Mouse (Mus musculus) adrenal gland (tissue): Measurements from ENCODE around the gene Tldc1.

Experiments
- intact Hi-C: fragments of 180-260 bp; cut with DNase I; formaldehyde crosslinking; loops from one replicate; pipeline ENCODE4 v1.15.1; 2025

Tldc1 gene

DNA sequence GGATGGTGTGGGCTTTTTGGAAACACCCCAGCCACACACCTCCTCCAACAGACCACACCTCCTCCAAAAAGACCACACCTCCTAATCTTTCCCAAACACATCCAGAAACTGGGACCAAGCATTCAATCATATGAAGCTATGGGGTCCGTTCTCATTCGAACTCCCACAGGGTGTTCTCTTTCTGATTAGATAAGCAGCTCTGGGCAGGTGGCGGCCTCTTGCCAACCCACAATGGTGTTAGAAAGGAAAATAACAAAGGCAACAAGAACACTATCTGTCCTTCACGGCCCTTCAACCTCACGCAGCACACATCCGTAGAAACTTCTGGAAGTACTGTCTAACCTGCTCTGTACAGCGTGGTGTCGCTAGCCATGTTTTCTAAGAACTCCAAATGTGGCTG lies 51.1 kb downstream of the Tldc1 start:
- intact Hi-C loops, result no loop called here

DNA sequence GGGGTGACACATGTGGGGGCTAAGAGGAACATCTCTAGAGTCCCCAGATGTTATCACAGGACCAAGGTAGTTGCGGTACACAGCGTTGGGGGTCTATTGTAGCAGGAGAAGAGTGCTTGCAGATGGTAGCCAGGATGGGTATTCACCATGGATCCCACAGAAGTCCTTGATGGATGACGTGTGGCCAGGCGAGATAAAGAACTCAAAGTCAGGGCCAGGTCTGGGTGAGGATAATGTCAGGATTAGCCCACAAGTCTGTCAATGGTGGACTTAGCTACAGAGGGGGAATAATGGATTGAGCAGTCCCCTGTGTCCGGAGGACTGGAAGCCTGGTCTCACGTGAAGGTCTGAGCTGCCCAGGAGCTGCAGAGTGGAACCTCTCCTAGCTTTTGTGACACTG lies 53.6 kb downstream of the Tldc1 start:
- intact Hi-C loops, result no loop called here

DNA sequence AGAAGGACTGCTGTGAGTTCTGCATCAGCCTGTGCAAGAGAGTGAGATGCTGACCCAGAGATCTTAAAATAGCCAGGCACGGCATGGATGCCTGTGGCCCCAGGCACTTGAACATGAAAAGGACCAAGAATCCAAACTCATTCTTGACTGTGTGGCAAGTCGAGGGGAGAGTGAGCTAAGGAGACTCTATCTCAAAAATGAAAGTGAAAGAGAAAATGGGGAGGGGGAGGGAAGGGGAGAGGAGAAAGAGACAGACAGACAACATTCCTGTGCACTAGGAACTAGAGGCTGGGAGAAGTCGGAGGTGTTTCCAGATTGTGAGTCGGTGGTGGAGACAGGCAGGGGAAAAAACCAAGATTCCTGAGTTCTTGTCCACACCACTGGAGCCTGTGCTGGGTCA lies 54.5 kb downstream of the Tldc1 start:
- intact Hi-C loops, result no loop called here

DNA sequence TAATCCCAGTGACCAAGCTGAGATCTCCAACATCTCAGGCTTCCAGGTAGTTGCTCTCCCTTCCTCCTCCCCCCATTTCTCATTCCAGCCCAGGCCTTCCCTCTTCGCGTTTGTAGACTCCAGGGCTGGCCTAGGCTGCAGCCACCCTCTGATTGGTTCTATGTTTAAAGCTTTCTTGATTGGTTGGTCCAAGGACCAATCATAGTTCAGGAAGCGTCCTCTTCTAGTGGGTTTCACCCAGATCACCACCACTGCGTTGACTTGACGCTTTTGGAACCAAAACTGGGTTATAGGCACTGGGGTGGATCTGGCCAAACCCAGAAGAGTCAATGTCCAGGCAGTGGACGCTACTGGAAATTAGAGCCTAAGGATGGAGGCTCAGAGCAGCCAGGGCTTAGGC lies 55.9 kb downstream of the Tldc1 start:
- intact Hi-C loops, result no loop called here

DNA sequence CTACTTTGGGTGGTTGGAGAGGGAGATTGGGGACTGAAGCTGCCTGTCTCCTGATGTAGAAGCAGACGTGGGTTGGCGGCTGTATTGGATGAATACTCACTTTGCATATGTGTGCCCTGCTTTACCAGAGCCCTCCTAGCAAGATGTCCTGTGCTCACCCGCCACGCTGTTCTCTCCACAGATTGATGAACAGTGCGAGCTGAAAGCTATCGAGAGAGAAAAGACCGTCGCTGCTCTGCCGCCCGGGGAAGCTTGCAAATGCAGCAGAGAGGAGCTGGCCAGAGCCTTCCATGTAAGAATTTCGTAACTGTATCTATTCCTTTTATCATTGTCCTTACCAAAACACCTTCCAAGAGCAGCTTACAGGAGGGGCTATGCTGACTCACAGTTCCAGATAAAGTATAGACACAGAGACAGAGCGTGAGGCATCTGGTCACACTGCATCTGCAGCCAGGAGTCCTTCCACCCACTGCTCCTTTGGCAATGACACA lies 59.2 kb downstream of the Tldc1 start:
- intact Hi-C loops, result no loop called here

DNA sequence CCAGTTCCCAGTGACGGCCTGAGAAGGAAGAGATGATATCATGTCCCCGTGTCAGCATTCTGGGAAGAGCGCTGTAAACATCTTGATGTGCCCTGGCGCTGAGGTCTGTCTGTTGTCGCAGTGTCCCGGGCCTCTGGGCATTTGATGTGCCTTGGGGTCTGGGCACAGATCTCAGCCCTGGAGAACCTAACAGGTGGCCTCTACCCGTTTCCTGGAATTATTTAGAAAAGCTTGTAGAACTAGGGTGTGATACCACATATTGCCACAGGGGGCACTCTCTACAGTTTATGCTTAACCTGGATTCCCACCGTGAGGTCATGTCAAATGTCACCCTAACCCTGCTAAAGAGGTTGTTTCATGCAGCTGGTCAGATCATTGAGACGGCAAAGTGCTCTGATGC lies 60.5 kb downstream of the Tldc1 start:
- intact Hi-C loops, result no loop called here

DNA sequence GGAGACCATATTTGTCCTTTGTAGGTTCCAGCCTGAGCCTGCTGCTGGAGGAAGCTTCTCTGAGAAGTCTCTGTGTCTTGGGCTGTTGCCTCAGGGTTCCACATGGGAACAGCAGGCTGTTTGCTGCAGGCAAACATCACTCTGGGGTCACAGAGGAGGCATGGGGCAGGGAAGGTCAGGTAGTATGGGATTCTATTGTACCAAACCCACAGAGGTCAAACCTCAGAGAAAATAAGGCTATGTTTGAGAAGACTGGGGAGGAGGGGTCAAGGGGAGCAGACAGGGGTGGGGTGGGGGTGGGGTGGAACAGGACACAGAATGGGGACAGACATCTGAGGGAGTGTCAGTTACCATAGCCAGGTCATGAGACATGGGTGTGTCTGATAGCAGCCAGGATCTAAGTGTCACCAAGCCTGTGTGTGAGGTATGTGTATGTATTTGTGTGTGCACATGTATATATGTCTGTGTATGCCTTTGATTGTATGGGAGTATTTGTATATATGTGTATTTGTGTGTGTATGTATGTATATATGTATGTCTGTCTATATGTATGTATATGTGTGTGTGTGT lies 61.4 kb downstream of the Tldc1 start:
- intact Hi-C loops, result no loop called here

DNA sequence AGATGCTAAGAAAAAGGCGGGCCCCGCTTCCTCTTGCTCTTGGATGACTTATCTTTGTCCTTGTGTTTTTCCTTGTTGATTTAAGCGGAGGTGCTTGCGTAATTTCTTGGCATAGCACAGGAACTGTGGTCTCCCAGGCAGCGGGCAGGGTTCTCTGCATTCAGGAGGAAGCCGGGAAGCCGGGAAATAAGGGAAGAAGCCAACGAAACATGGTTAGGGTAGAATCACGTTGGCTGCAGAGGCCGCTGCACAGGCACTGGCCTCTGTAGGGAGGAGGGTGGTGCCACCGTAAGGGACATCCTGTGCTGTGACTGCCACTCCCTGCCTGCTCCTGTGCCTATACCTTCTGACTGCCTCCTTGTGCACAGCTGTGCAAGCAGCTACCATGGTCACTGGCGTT lies 63.0 kb downstream of the Tldc1 start:
- intact Hi-C loops, result no loop called here

DNA sequence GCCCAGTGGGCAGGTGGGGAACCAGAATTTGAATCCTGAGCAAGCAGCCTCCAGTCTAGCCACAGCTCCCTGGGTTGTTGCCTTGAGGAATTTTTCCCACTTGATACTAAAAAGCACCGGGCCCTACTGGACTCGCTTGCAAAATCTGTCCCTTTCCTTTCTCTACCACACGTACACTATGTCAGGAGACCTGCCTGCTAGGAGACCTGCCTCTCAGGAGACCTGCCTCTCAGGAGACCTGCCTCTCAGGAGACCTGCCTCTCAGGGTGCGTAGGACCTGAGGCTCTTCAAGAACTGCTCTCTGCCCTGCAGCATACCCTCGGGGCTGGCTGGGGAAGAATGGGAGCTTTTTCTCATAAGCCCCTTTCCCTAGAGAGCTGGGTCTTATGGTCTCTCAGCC lies 64.8 kb downstream of the Tldc1 start:
- intact Hi-C loops, result no loop called here

DNA sequence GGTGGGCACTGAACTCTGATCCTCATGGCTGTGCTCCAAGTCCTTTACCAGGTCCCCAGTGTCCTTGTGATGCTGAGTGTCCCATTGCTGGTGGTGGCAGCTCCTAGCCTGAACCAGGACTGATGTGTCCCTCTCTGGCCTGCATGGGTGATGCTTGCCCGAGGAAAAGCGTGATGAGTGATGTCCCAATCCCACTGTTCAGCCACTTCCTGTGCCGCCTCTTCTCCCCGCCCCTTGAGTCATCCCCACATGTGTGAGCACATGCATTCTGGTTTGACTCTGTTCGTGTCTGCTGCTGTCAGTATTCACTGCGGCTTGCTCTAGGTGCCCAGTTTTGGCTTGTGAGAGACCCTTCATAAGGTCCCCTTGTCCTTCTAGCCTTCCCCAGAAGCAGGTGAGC lies 66.0 kb downstream of the Tldc1 start:
- intact Hi-C loops, result no loop called here
